Mouse (Mus musculus) Patski (cell line): ENCODE measurements around the gene Atf3. TPM values are rescaled to one million over a fixed set of nuclear protein-coding genes. Genes with fewer than 3 reads are reported as not detected.

Experiments used
- ATAC-seq: fragments of 100-300 bp; one replicate; pipeline ENCODE4 v1.8.0; 2021
- CTCF ChIA-PET: fragments of 350-600 bp; sonication (Branson Sonifier 250); formaldehyde crosslinking; loops from one replicate; lab custom pipeline; 2022; ENCODE audit warnings: inconsistent platforms; lab: Charles Lee
- POLR2A ChIA-PET: fragments of 350-600 bp; sonication (Branson Sonifier 250); formaldehyde crosslinking; loops from one replicate; lab custom pipeline; 2022; ENCODE audit warnings: antibody characterized with exemption, inconsistent platforms; lab: Charles Lee
- DNase-seq: peaks from one replicate; pipeline ENCODE4 v3.0.0-alpha.2; 2011; ENCODE audit warnings: low read depth, low spot score
- H3K27me3 ChIP-seq: fragments of 371-371 bp; one replicate; pipeline ENCODE4 v1.5.1; 2021
- CTCF ChIP-seq: fragments of 100-300 bp; IDR thresholded peaks from one replicate; pipeline ENCODE4 v1.5.1; 2021
- in situ Hi-C: fragments of 300-500 bp; cut with MboI; formaldehyde crosslinking; loops from 3 replicates; pipeline ENCODE4 v1.11.1; 2018; ENCODE audit warnings: low pct_unique_long_range_greater_than_20kb, mixed read lengths
- polyA plus RNA-seq: library from polyadenylated mRNA; unstranded; gene quantifications from one replicate; pipeline ENCODE4 v1.2.3, GENCODE M21; 2021

Atf3 gene
- polyA plus RNA-seq, 1 experiment from 2014 or later, result 47.6 TPM

DNA sequence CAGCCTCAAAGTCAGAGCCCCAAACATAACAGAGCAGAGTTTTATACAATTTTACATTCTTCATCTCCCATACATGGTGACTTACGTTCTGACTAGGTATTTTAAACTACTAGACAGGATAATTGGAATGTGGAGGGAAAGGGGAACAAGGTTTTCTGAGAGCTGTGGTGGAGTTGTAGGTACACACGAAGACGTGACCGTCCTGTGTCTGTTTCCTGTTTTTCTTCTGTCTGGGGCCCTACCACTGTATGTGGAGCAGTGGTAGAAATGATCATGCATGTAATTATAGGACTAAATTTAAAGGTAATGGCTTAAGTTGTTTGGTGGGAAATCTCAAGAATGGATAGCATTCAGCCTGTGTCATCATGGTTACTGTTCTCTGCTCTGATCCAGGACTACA lies 17.0 kb upstream of the Atf3 start:
- DNase-seq (no peak), ATAC-seq (no peak)
- no peak for TF ChIP-seq CTCF
- CTCF ChIA-PET, result interaction anchor here (0.9 to 1.7 kb wide), 2 partner anchors 17 to 20 kb away, joined by 3 to 4 read pairs; no protein-coding TSS in a partner anchor
- POLR2A ChIA-PET, result interaction anchor here (1.0 to 1.6 kb wide), 2 partner anchors 9 to 53 kb away, joined by 3 to 4 read pairs; no protein-coding TSS in a partner anchor
- no peaks in the 10 kb centered on the region for H3K27me3 ChIP-seq
- in situ Hi-C loops, result no loop called here

DNA sequence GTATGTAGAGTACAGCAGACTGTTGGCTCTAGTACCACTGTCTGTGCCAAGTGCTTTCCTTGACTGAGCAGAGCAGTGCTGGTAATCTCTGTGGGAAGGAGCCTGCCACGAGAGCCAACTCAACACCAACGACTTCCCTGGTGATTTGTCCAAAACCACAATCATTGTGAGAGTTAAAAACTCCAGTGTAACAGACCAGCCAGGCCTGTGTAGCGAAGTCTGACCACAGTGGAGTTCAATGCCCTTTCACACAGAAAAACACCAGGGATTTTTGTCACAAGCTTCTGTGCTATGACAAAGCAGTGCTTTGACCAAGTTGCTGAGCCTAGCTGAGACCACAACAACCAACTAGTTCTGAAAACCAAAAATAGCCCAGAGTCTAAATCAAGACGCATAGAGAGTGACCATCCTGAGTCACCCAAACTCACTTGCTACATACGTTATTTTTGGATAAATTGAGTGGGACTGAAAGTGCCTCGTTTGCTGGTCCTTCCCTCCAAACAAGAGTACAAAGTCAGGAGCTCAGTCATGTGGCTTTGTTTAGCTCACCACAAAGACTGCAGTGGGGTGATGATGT lies 12.6 kb upstream of the Atf3 start:
- CTCF ChIA-PET, result no interaction called here
- DNase-seq (no peak), ATAC-seq (peak; percentile 65)
- POLR2A ChIA-PET, result no interaction called here
- no peaks in the 10 kb centered on the region for H3K27me3 ChIP-seq
- no peak for TF ChIP-seq CTCF
- in situ Hi-C loops, result no loop called here

DNA sequence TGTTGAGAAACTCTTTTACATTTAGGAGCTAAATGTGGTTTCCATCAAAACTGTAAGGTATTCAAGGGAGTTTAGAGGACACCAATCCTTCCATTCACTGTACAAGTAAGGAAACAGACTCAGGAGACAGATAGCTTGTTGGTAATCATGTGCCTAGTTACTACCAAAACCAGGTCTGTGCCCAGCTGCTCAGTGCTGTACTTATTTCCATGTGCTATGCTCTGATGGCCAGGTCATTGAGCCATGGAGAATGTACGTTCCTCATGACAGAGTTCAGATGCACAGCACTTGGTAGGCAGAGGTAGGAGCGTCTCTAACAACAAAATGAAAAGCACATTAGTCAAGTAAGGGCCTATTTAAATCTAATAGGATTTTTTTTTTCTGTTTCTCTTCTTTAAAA lies 8.7 kb upstream of the Atf3 start:
- ATAC-seq (no peak), DNase-seq (no peak)
- CTCF ChIA-PET, result interaction anchor here (1.1 to 2.1 kb wide), 2 partner anchors 15 to 33 kb away, joined by 3 to 7 read pairs; no protein-coding TSS in a partner anchor
- no peaks in the 10 kb centered on the region for H3K27me3 ChIP-seq
- TF ChIP-seq CTCF, result no peak
- POLR2A ChIA-PET, result no interaction called here
- in situ Hi-C loops, result no loop called here

DNA sequence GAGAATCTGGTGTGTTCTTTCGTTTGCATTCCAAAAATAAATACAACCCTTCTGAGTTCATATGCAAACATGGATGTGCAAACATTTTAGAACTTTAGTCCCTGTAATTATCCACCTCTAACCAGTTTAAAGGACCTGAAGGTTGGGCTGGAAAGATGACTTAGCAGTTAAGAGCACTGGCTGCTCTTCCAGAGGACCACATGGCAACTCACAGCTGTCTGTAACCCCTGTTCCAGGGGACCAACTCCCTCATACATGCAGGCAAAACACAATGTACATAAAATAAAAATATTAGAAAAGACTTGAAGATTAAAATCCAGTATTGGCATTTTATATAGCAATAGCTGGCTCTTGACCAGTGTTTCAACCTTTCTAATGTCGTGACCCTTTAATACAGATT lies 7.9 kb upstream of the Atf3 start:
- ChIA-PET CTCF (interaction anchor here (1.7 kb wide), 1 partner anchor 12 kb away, joined by 4 read pairs; no protein-coding TSS in a partner anchor), POLR2A (interaction anchor here (1.0 kb wide), 1 partner anchor 9 kb away, joined by 4 read pairs; no protein-coding TSS in a partner anchor)
- no peak for ATAC-seq
- H3K27me3 ChIP-seq, result no peaks in the 10 kb centered on the region
- in situ Hi-C loops, result no loop called here
- DNase-seq, result no peak
- no peak for TF ChIP-seq CTCF

DNA sequence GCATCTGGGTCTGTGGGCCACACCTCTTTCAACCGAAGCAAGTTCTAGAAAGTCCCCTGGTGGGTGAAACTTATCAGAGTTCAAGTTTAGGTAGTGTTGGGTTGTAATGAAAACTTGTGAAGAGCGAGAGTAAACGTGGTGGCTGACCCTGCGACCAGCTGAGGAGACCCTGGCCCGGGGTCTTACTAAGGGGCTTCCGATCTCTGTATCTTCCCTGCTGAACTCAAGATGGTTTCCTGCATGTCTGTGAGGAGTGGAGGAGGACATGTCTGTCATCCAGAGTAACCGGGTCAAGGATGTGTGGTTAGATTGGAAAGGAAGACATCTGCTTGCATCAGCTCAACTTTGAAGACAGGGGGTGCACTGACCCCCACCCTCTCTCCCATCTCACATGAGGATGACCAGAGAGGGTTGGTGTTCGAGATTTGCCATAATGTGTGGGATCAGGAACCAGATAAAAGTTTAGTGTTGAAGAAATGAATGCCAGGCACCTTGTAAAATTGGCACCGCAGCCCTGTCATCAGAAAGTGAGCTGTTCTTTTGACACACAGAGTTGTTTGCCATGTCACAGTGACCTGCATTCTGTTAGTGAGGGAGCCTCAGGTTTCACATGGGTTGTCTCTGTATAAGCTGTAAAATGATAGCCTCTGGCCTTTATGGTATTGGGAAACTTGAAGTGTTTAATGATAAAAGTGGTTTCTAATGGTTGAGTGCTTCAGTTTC lies 7.3 kb upstream of the Atf3 start:
- CTCF ChIA-PET, result interaction anchor here (1.2 to 1.7 kb wide), 2 partner anchors 11 to 43 kb away, joined by 3 to 4 read pairs; no protein-coding TSS in a partner anchor
- POLR2A ChIA-PET, result interaction anchor here (0.5 to 1.2 kb wide), 4 partner anchors 9 to 52 kb away, joined by 3 to 4 read pairs (median 4); no protein-coding TSS in a partner anchor
- no peaks in the 10 kb centered on the region for H3K27me3 ChIP-seq
- DNase-seq (no peak), ATAC-seq (no peak)
- in situ Hi-C loops, result loop anchor here (5.0 kb wide), 1 partner anchor 38 kb away; no protein-coding TSS in a partner anchor
- no peak for TF ChIP-seq CTCF

DNA sequence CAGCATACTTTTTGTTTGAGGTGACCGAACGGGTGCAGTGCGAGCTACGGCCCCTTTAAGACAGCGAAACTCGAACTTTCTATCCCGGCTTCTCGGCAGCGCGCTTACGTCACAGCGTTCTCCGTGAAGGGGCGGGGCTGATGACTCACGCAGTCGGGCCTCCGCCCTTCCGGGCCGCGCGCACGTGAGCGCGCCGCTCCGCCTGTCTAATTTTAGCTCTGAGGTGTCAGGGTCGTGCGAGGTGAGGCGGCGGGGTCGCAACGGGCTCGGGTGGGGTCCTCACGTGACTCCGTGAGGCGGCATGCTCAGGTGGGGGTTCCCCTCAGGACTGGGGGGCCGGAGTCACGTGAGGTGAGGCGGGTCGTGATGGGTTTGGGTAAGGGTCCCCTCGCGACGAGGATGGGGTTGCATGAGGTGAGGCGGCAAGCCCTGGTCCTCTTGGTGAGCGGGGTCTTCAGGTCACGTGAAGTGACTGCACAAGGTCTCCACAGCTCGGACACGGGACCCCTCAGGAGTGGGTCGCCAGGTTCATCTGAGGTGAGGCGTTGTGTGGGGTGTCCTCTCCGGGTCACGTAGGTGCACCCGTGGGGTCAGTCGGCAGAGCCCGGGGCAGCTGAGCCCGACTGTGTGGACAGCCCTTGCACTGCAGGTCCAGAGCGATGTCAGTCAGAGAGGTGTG lies 6.6 kb upstream of the Atf3 start:
- POLR2A ChIA-PET, result interaction anchor here (1.2 kb wide), 1 partner anchor 44 kb away, joined by 3 read pairs; no protein-coding TSS in a partner anchor
- in situ Hi-C loops, result loop anchor here (5.0 kb wide), 1 partner anchor 37 kb away; no protein-coding TSS in a partner anchor
- DNase-seq (peak; percentile 63), ATAC-seq (peak; percentile 89)
- CTCF ChIA-PET, result interaction anchor here (1.2 to 1.7 kb wide), 3 partner anchors 10 to 44 kb away, joined by 3 to 5 read pairs (median 4); no protein-coding TSS in a partner anchor
- no peak for TF ChIP-seq CTCF
- H3K27me3 ChIP-seq, result no peaks in the 10 kb centered on the region

DNA sequence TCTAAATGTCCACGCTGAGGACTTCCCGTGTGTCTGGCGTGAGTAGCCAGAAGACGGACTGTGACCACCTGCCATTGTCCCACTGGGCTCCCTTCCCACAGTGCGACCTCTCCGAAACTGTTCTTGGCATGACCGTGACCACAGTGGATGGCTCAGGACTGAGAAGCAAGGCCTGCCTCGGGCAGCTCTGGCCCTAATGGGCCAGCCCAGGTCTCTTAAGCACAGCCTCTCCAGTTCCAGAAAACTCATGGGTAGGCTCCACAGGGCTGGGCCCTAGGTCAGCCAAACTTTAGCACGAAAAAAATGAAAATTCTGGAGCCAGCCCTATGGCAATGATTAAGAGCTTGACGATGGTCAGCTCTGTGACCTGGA lies 6.1 kb upstream of the Atf3 start:
- in situ Hi-C loops, result loop anchor here (5.0 kb wide), 1 partner anchor 37 kb away; no protein-coding TSS in a partner anchor
- ChIA-PET CTCF (interaction anchor here (0.8 to 1.7 kb wide), 5 partner anchors 10 to 45 kb away, joined by 3 to 5 read pairs (median 3); no protein-coding TSS in a partner anchor), POLR2A (interaction anchor here (1.2 kb wide), 1 partner anchor 45 kb away, joined by 3 read pairs; no protein-coding TSS in a partner anchor)
- ATAC-seq (peak; percentile 48), DNase-seq (no peak)
- no peak for TF ChIP-seq CTCF
- H3K27me3 ChIP-seq, result no peaks in the 10 kb centered on the region

DNA sequence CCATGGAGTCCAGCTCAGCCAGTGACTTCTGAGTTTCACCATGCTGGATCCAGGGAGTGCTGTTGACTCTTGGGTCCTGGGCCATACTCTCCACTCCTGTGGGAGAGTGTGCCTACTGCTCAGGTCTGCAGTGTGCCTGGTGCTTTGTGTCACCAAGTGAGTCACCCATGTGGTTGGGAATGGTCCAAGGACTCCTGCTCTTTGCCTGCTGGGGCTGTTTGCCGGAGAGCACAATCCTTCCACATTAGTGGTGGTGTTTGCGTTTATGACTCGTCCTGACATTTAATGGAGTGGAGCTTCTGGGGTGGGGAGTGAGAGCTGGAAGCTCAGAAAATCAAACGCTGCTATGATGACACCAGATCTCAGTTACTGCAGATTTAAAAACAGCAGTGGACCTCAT lies 4.2 kb upstream of the Atf3 start:
- no peaks in the 10 kb centered on the region for H3K27me3 ChIP-seq
- DNase-seq (no peak), ATAC-seq (no peak)
- no peak for TF ChIP-seq CTCF
- POLR2A ChIA-PET, result interaction anchor here (0.6 kb wide), 2 partner anchors 17 to 30 kb away, joined by 3 read pairs; no protein-coding TSS in a partner anchor
- CTCF ChIA-PET, result interaction anchor here (1.1 to 2.4 kb wide), 2 partner anchors 19 to 39 kb away, joined by 3 to 6 read pairs; no protein-coding TSS in a partner anchor
- in situ Hi-C loops, result loop anchor here (5.0 kb wide), 1 partner anchor 35 kb away; no protein-coding TSS in a partner anchor

DNA sequence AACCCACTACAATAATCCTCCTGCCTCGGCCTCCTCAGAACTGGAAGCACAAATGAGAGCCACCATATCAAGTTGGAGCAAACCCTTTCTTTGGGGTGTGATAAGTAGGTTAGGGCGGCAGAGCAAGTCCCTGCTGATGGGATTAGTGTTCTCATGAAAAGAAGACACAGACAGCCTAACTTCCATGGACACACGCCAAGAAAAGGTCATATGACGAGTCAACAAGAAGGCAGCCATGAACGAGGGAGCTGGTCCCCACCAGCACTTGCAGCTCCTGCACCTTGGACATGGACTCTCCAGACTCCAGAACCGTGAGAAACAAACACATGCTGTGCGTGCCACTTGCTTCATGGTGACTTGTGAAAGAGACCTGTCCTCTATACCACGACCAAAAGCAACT lies 2.7 kb upstream of the Atf3 start:
- in situ Hi-C loops, result loop anchor here (5.0 kb wide), 1 partner anchor 33 kb away; no protein-coding TSS in a partner anchor
- no peak for TF ChIP-seq CTCF
- ChIA-PET CTCF (interaction anchor here (1.3 to 1.5 kb wide), 2 partner anchors 12 to 47 kb away, joined by 3 to 5 read pairs; no protein-coding TSS in a partner anchor), POLR2A (no interaction called here)
- no peak for ATAC-seq
- H3K27me3 ChIP-seq, result no peaks in the 10 kb centered on the region
- no peak for DNase-seq
